Mouse (Mus musculus) E14TG2a.4 (cell line): ENCODE data around the gene Olfr1369-ps1.

Source experiments
- CTCF ChIP-seq: conservative IDR thresholded peaks from 2 replicates; pipeline ENCODE4 v1.5.1; 2014; ENCODE audit warnings: low read length
- NANOG ChIP-seq: IDR thresholded peaks from 2 replicates; pipeline ENCODE4 v1.6.1; 2014; ENCODE audit warnings: borderline replicate concordance, low read length, mixed read lengths
- POU5F1 ChIP-seq: IDR thresholded peaks from 2 replicates; pipeline ENCODE4 v1.6.1; 2014; ENCODE audit warnings: low read length, borderline replicate concordance

- no peak for TF ChIP-seq CTCF
- TF ChIP-seq NANOG = no peak
- no peak for TF ChIP-seq POU5F1
These were observed 842 bp upstream of the Olfr1369-ps1 start for GRCm38 (mm10) chr13:21110441-21110840.
